Mouse (Mus musculus) G1E (cell line): ENCODE results near the gene Bptf.
"Not testable (repeated sequence)": the region's sequence is repeated elsewhere in the genome, so short reads cannot be mapped to it uniquely, and the experiment has no call there.

Experiments used
- CTCF ChIP-seq: IDR thresholded peaks from 2 replicates; pipeline ENCODE4 v1.5.1; 2012; ENCODE audit warnings: low read depth, low read length, inconsistent platforms, mixed read lengths
- POLR2AphosphoS5 ChIP-seq: IDR thresholded peaks from 2 replicates; pipeline ENCODE4 v1.6.1; 2012; ENCODE audit warnings: low read depth, low read length, inconsistent platforms; ENCODE audit not compliant: insufficient replicate concordance

- TF ChIP-seq CTCF, POLR2AphosphoS5: not testable (repeated sequence)
Measured at GRCm38 (mm10) chr11:107059634-107060033, 72.3 kb downstream of the Bptf start.
